Comparison of ENCODE assay signal across 8 mouse cellular contexts in genomic region chr14:77874304-77875241, GRCm38 (mm10). TPM values are rescaled to one million over a fixed set of nuclear protein-coding genes. Genes with fewer than 3 reads are reported as not detected.
DNase-seq lines count a peak whose midpoint lies in the region; ATAC-seq and TF ChIP-seq lines count a peak whose summit lies in the region.

Gene Dnajc15, minus strand, starts transcription at chr14:77875125.

- H3K9ac ChIP-seq in lung, embryonic 14.5 days, result peak within 1 kb of the TSS; percentile 87

- no peaks in the 10 kb centered on the region for H3K27me3 ChIP-seq in lung, embryonic 14.5 days (ENCODE audit: insufficient read depth, low read length)

- ATAC-seq in frontal cortex, adult (ENCODE audit: low TSS enrichment), result peak; percentile 86
- peak; percentile 84 to 92 for ATAC-seq in hematopoietic stem cell, adult 5-6 weeks (replicated peaks in 1 of 2; ENCODE audit: insufficient read depth in 1 of 2, low FRiP score in 2 of 2, low TSS enrichment in 1 of 2, low read depth in 1 of 2, poor library complexity in 2 of 2, severe bottlenecking in 2 of 2)
- ATAC-seq in lung, embryonic 14.5 days (ENCODE audit: insufficient read depth), result peak; percentile 94
- ATAC-seq in neutrophil, adult 5-6 weeks (ENCODE audit: extremely low read depth, insufficient number of reproducible peaks, low FRiP score, poor library complexity, severe bottlenecking), result peak; percentile 91

- 0 out of 2 replicates have a peak, but pooled peaks cover 4% of the 10 kb centered on the region for H3K36me3 ChIP-seq in lung, embryonic 14.5 days (ENCODE audit: insufficient read depth)

- H3K27ac ChIP-seq in lung, embryonic 14.5 days (ENCODE audit: low read depth), result peak within 1 kb of the TSS; percentile 18; the same call in 1 of the 2 replicates

- H3K4me3 ChIP-seq in lung, embryonic 14.5 days (ENCODE audit: low read depth, low read length), result peak within 1 kb of the TSS; percentile 75

- peak within 1 kb of the TSS; percentile 75 for H3K4me2 ChIP-seq in lung, embryonic 14.5 days

- no peaks in the 10 kb centered on the region for H3K4me1 ChIP-seq in lung, embryonic 14.5 days (ENCODE audit: insufficient read depth)

- H3K9me3 ChIP-seq in lung, embryonic 14.5 days (ENCODE audit: low read depth, low read length), result no peaks in the 10 kb centered on the region

- DNase-seq in Muller cell, postnatal 12 days (ENCODE audit: inconsistent ontology term), result peak; percentile 86
- DNase-seq in cerebellum, adult 9-11 months, result peak; percentile 85
- peak; percentile 77 to 85 for DNase-seq in layer of hippocampus, adult 8-10 months (ENCODE audit: low spot score in 2 of 2)
- DNase-seq in lung, embryonic 14.5 days, result peak; percentile 90
- peak; percentile 89 for DNase-seq in testis, postnatal 14 days (ENCODE audit: low spot score)

- peak; percentile 46 for TF ChIP-seq CTCF in lung, embryonic 14.5 days (IDR thresholded peaks at IDR 0.05; ENCODE audit: low read depth)

- WGBS in lung, embryonic 14.5 days, result 1% methylated on average over 44 of the region's 44 CpGs

RNA-seq across cellular contexts. Expression of gene Dnajc15, which starts in this region (rescaled TPM):
- total RNA-seq in hematopoietic stem cell, adult 5-6 weeks (2017), result 21.2 and 48.0 TPM in 2 replicates
- total RNA-seq in layer of hippocampus, adult 8-10 months (2022), result 10 to 100 TPM; 58.0 to 84.3 (median 65.3) TPM
- 96.4 and 103 TPM in 2 replicates for polyA plus RNA-seq in lung, embryonic 14.5 days (2014; fragmentation: Nextera tagmentation; extraction: Ambion mirVana)
- 10.1 and 21.5 TPM in 2 replicates for total RNA-seq in neutrophil, adult 5-6 weeks (2017)

Comparison
In these comparisons a context has a peak if more than half of its experiments do, and no peak if none do; other contexts are left out.
1. Peak in every context shown above with its lines: DNase-seq, ATAC-seq, H3K4me3 ChIP-seq and H3K27ac ChIP-seq.